Mouse (Mus musculus): ENCODE data around the gene Hs6st2. TPM values are rescaled to one million over a fixed set of nuclear protein-coding genes. Genes with fewer than 3 reads are reported as not detected.

Hs6st2 gene
- total RNA-seq (2021): 10 to 100 TPM; 34.9 to 39.0 TPM

DNA sequence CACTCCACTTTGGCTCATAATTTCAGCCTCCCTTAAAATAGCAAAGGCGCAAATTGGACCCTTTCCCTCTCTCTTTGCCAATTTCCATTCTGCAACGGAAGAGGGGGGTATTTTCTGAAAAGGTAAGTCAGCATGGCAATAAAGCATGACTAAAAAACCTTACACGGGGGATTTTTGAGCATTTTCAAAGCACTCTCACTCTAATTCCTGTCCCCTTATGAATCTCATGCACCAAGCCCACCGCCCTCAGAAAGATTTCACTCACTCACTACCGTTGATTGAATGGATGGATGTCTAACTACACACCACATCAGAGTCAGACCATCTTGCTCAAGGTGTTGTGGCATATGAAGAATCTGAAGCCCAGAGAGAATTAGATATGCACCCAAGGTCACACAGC lies at the start of gene Hs6st2:
Hs6st2 (minus strand) TSS at position 101 of the 400 bp plus-strand sequence.
- no peak for DNase-seq (ENCODE audit: low spot score in 2 of 2)
- intact Hi-C loops (cut with DNase I): loop anchor here (10.0 kb wide), 1 partner anchor 177 kb away; no protein-coding TSS in a partner anchor

DNA sequence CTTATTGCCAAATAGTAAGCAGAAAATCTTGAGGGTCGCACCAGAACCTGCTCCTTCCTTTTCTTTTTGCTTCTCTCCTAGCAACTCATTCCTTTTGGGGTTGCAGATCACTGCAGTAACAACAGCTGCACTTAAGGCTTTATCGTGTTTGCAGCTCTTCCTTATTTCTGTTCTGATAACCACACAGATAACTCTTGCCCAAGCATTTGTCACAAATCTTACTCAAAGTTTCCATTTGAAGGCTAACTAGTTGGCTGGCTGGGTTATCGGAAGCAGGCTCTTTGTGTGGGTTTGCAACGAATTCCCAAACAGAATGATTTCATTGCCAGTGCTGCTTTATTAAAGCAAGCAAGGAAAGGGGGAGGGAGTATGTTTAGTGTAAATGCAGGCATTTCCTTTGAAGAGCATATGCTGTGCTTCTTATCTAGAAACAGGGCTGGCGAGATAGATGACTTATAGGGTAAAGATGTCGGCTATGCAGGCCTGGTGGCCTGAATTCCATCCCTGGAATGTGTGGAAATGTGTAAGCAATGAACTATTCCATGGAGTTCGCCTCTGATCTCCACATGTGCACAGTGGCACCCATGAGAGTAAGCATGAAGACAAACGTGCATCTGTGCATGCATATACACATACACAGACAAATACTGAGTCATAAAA lies 32.6 kb upstream of the Hs6st2 start:
- no peak for DNase-seq (ENCODE audit: low spot score in 2 of 2)
- intact Hi-C loops (cut with DNase I): no loop called here

DNA sequence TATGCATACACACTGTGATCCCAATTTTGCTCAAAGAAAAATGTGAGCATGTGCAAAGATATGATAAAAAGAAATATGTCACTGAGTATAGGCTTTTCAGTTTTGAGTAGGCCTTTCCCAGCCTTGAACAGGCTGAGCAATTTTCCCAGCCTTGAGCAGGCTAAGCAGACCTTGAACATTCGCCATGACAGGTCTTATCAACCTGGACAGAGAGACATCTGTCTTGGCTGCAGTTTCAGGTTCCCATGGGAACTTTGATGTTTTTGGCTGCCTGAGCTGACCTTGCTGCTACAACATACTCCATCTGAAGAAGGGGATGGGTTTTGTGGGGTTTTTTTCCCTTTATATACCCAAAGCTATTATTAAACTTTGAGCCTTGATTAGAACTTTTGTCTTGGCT lies 31.3 kb upstream of the Hs6st2 start:
- DNase-seq (ENCODE audit: low spot score in 2 of 2): no peak
- intact Hi-C loops (cut with DNase I): no loop called here

DNA sequence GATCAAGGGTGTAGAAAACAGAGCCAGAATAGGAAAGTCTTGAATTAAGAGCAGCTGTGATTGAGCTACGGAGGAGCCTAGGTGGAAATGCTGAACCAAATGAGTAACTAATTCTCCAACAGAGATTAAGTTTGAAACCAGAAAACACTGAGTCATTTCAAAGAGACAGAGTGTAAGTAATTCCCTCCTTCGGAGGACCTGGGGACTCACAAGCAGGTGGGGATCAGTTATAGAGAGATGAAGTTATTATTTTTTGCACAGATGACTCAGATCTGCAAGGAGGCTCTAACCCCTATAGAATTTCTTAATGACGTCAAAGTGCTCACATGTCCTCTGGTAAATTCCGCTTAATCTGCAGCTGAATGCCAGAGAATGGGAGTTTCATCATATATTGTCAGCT lies 21.2 kb upstream of the Hs6st2 start:
- intact Hi-C loops (cut with DNase I): no loop called here

DNA sequence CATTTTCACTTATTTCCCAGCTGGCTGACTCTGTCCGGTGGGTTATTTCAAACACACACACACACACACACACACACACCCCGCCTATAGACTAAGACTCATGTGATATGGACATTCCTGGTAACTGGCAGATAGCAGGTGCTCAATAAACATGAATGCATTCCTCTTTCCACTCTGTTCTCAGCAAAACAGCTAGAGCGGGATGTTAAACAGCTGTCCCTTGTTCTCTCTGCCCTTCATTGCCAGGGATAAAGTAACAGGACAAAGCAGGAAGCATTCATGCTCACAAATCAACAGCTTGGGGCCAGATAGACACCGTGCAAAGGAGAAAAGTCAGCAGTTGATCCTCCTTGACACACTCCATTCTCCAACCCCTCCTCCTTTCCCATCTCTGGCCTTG lies 17.4 kb upstream of the Hs6st2 start:
- intact Hi-C loops (cut with DNase I): no loop called here
- no peak for DNase-seq (ENCODE audit: low spot score in 2 of 2)

More for the DNA sequence above, 21.2 kb upstream of the Hs6st2 start:
- no peak for DNase-seq (ENCODE audit: low spot score in 2 of 2)

DNA sequence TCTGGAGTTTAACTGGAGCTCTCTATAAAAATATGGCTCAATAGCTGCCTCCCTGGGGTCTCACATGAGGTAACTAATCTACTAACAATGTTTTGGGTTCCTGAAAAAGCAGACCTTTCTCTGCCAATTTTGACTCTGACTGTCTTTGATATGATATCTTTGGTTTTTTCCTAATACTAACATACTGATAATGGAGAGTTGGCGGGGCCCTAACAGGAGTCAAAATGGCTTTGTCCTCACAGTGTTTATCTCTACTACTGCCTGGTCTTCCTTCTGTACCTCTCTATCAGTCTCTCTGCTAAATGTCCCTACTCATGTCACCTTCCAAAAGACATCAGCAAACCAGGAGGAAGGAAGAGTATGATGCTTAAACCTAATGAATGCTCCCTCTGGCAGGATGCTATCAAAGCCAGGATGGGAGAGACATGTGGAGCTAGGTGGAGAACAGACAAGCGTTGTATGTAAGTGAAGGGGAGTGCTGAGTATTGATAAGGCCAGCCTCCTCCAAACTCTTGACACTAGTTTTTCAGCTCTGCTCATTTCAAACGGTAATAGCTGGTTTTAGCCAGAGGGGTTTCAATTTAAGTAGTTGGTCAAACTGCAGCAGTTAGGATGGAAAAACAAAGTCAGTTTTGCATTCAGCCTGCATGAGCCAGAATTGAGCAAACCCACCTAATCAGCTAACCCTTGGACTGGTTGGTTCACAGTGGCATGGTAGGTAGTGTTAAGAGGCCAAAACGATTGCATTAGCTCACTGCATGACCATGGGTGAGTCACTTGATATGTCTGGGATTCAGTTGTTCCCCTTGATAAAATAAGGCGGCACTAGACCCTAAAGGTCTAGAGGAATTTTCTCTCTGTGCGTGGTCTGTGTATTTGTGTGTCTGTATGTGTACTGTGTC lies 4.6 kb upstream of the Hs6st2 start:
- intact Hi-C loops (cut with DNase I): loop anchor here (10.0 kb wide), 1 partner anchor 181 kb away; no protein-coding TSS in a partner anchor
- no peak for DNase-seq (ENCODE audit: low spot score in 2 of 2)

DNA sequence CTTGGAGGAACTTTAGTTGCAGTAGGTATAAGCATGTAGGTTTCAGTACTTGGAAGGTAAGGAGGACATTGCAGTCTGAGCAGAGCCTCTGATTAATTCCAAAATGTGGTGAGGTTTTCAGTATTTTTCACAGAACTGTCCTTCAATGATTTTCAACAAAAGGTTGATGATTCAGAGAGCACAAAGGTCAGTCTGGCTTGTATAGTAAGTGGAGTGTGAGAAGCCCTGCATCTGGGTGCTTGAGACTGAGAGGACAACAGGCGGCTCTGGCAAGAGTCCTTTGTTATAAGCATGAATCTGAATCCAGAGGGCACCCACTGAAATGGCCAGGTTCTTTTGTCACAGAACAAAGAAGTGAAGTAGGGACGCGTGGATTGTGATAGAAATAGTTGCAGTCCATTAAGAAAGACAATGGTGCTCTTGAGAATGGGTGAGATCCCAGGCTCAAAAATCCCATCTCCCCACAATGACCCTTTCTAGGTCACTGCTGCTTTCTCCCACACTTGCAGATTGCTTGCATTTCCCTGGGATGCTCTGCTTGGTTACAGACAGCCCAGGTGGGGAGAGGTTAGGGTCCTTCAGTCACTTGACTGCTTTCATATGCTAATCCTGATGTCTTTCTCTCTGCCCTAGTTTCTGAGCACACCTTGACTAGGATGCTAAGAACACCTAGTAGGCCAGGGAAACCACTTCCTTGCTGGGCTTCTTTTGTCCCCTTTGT lies 2.8 kb upstream of the Hs6st2 start:
- DNase-seq (ENCODE audit: low spot score in 2 of 2): no peak
- intact Hi-C loops (cut with DNase I): loop anchor here (10.0 kb wide), 1 partner anchor 180 kb away; no protein-coding TSS in a partner anchor

DNA sequence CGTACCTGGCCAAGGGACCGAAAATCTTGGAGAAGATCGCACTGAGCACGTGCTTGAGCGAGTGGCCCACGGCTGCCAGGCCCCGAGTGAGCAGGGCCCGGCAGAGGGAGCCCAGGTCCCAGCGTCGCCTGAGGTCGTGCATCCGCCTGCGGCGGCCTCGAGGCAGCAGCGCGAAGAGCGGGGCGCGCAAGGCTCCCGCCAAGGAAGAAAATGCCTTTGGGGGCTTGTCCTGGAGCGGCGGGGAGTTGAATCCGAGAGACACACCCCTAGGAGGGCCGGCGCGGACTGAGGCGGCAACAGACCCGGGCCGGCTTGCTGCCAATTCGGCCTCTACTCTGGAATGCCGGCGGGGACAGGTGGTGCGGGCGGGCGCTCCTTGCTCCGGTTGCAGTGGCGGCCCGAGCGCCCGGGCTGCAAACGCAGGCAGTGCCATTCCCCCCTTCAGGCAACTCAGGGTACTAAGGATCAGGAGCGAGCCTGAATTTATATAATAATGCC lies 437 bp downstream of the Hs6st2 start:
- intact Hi-C loops (cut with DNase I): loop anchor here (10.0 kb wide), 1 partner anchor 176 kb away; no protein-coding TSS in a partner anchor
- peak; percentile 10 to 11 for DNase-seq (ENCODE audit: low spot score in 2 of 2)

DNA sequence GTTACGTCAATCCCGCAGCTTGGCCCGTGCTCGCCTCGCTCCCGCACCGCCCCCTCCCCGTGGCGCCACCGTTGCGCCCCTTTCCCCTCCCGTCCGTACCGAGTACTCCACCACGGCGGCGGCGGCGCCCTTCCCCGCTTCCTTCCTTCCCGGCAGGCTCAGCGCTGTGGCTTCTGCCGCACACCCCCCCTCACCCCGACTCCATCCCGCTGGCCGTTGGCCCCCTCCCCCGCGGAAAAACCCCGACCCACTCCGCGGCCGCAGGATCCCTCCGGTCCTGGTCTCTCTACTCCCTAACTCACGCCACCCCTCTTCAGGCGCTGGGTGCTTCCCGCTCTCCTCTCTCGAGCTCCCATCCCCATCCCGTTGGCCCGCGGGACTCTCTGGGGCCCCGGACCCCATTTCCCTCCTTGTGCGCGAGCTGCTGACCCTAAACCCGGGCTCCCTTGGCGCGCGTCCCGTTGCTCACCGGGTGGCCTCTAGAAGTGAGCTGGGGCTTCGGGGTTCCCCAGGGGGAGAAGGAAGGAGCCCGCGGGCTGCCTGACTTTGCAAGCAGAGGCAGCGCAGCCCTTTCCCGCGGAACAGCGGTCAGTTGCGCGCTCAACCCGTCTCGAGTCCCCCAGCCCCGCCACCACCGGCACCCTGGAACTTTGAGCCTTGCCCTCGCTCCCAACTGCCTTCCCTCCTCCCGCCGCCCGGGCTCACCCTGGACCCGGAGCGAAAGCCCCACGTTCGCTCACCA lies 1.1 kb downstream of the Hs6st2 start:
- intact Hi-C loops (cut with DNase I): loop anchor here (10.0 kb wide), 1 partner anchor 176 kb away; no protein-coding TSS in a partner anchor
- peak; percentile 18 to 32 for DNase-seq (ENCODE audit: low spot score in 2 of 2)

DNA sequence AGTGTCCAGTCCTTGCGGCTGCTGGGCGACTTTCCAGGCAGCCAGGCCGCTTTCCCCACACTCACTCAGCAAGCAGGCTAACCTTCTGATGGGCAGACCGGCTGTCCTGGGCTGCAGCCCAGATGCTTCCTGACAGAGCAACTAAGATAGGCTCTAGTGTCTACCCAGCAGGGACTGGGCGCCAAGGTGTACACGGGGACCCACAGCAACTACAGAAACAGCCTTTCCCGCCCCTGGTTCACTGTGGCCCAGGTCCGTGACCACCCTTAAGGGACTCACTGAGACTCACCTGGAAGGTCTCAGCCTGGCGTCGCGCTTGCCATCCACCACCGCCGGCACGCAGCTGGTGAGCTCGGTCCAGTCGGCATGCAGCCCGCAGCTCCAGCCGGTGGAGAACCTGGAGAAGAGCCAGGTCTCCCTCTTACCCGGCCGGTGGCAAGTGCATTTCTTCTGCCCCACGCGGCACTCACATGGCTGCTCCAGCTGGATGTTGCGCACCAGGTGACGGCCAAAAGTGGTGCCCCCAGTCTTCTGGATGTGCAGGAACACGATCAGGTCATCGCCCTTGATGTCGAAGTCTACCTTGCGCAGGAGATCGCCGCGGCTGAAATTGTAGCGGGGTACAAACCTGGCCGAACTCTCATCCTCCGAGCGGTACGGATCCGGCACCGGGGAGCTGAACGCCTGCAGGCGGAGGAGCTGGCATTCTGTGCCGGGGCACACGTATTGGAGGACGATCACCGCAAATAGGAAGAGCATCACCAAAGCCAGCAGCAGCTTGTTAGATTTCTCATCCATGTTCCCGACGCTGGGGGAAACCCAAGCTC lies 1.8 kb downstream of the Hs6st2 start:
- intact Hi-C loops (cut with DNase I): loop anchor here (5.0 to 10.0 kb wide), 4 partner anchors 68 to 293 kb away; no protein-coding TSS in a partner anchor
- peak; percentile 2 to 11 for DNase-seq (ENCODE audit: low spot score in 2 of 2)

DNA sequence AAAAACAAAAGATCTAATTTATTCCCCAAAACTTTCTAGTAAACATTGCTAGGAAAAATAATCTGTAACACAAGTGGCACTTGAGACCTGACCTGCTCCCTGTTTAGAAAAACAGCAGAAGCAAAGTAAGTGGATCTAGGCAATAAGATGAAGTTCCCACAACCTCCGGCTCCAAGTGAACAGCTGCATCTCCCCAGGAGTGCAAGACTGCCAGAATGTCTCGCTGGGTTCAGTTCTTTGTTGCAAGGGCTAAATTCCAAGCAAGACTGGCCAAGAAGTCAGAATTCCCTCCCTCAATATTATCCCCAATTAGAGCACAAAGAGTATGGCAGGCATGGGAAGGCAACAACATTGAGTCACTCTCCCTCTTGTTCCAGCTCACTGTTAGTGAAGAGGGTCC lies 23.4 kb downstream of the Hs6st2 start:
- DNase-seq (ENCODE audit: low spot score in 2 of 2): no peak

DNA sequence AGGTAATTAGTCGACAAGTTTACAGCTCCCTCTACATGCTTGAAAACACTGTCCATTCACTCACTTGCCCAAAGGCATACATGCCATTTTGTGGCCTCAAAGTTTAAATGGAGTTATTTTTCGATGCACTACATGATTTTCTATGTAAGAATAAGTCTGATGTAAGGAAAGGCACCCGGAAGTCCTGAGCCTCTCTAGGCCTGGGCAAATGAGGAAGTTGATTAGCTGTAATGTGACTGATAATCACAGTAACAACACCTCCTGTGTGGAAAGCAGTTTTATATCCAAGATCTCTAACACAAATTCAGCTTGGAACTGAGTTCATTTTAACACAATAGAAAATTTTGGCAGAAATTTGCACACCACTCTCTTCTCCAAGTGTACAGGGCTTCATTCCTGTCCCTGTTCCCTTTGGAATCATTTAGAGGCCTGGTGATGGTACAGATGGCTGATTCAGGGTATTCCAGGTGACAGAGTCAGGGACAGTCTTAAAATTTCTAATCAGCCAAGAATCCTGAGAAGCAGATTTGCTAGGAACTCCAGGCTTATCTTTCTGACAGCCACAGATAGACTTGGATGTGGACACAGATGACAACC lies 38.9 kb downstream of the Hs6st2 start:
- DNase-seq (ENCODE audit: low spot score in 2 of 2): no peak
- intact Hi-C loops (cut with DNase I): no loop called here

More for the DNA sequence above, 23.4 kb downstream of the Hs6st2 start:
- intact Hi-C loops (cut with DNase I): no loop called here

DNA sequence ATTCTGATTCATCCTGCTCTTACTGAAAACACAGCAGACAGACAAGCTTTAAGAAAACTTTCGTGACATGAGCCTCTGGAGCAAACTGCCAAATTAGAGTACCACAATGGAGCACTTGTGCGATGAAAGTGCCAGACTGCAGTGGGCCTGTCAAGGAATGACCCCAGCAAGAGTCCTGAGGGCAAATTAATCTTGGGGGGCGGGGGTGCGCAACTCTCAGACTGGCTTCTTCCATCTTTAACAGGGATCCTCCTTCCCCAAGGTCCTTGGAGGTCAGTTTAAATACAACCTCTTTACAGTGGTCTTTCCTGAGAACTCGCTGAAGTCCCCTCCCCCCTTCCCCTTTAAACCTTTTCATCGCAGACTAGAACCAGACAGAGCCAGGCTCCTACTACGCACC lies 45.9 kb downstream of the Hs6st2 start:
- intact Hi-C loops (cut with DNase I): no loop called here

DNA sequence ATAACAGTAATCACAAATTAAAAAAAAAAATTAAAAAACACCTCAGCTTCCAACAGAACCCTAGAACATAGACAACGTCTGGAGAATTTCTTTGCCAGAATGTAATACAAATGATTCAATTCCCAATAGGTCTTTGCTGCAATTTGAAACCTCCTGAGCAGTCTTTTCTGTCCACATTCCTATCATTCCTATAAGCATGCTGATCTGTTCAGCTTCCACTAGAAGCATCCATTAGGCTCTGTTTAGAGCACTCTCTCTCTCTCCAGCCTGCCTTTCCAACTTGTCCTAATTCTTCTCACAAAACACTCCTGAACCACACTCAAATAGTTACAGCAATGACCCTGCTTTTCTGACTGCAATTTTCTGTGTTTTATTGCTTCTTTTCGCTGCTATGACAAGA lies 50.3 kb downstream of the Hs6st2 start:
- no peak for DNase-seq (ENCODE audit: low spot score in 2 of 2)
- intact Hi-C loops (cut with DNase I): no loop called here

More for the DNA sequence above, 45.9 kb downstream of the Hs6st2 start:
- DNase-seq (ENCODE audit: low spot score in 2 of 2): no peak

DNA sequence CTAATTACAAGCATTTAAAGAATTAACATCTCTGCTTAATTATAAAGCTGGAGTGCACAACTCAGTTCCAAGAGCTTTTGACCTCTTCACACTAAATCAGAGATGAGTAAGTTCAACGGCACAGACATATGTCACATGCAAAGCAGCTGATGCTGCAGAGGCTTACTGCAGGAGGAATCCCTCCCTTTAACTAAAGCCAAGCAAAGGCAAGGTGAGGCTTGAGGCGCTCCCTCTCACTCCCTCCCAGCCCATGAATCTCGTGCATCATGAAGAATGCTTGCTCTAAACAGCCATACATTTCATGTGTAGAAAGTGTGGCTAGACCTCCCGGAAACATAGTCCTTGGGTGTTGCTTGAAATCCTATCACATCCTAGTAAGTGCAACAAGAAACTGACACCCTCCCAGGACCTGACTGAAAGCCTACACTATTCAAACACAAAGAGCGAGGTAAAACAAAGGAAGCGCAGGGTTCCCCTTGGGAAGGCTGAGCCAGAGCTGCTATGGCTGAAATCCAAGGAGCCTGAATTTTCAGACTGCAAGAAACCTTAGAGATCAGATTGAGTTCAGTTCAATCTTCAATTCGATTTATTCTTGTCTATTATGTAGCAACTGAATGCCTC lies 67.2 kb downstream of the Hs6st2 start:
- intact Hi-C loops (cut with DNase I): loop anchor here (5.0 kb wide), 1 partner anchor 63 kb away; no protein-coding TSS in a partner anchor
- no peak for DNase-seq (ENCODE audit: low spot score in 2 of 2)

DNA sequence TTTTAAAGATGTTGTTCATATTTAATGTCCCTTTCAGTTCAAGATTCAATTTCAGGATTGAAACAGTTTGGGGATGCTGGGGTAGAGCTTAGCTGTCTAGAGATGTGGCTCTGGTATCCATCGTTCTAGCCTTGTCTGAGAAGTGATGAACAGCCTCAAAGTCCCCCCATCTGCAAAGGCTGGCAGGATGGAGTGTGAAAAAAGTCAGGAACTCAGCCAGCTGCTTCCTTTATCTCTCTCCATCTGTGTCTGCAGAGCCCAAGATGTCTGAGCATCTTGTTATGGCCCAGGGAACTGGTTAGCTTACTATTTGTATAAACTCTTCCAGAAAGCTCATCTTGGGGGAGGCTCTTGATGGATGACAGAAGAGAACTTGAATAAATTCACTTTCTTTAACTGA lies 70.9 kb downstream of the Hs6st2 start:
- DNase-seq (ENCODE audit: low spot score in 2 of 2): peak in 1 of 2 experiments; percentile 53
- intact Hi-C loops (cut with DNase I): loop anchor here (5.0 kb wide), 1 partner anchor 67 kb away; no protein-coding TSS in a partner anchor

DNA sequence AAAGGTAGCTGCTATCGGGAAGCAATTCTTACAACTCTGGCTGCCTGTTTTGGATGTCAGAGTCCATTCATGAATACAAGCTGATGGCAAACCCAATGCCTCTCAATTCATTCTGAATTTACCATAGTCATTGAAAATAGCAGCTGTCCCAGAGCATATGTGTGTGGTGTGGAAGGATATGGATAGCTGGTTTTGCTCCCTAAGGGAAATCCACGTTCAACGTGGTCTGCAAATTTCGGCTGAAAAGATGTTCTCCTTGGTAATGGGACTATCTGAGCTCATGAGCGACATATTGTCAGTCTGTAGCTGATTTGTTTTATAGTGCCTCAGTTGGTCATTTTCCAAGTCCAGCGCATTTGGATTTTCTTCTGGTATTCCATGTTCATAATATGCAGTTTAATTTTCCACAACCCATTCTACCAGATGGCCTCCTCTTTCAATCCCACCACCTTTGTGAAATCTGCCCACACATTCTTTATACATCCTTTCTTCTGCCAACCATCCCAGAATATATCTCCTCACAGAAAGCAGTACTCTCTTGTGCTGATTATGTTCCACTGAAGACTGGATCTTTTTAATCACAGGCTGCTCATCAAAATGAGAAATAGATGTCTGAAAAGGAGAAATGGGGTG lies 75.3 kb downstream of the Hs6st2 start:
- intact Hi-C loops (cut with DNase I): no loop called here
- DNase-seq (ENCODE audit: low spot score in 2 of 2): peak; percentile 7 to 65

Data from left cerebral cortex, postnatal 25 days (tissue).